Mouse (Mus musculus): ENCODE measurements around the gene Gm13088.
"Not testable (repeated sequence)": the region's sequence is repeated elsewhere in the genome, so short reads cannot be mapped to it uniquely, and the experiment has no call there.

Gene Gm13088
- long read RNA-seq, experiment 1 = 0 reads
- long read RNA-seq, experiment 2 = 0 reads

GRCm38 (mm10) chr4:143657146-143657545 lies at the start of gene Gm13088:
Gm13088 (minus strand) TSS chr4:143657246.
- intact Hi-C loops (cut with DNase I) = not testable (repeated sequence)

- intact Hi-C loops (cut with DNase I) = no loop called here
These were observed 45.6 kb upstream of the Gm13088 start, which contains the start of gene Gm13089 for GRCm38 (mm10) chr4:143702611-143703010. Gm13089 (minus strand) TSS chr4:143702711.

GRCm38 (mm10) chr4:143618101-143618500 lies 38.9 kb downstream of the Gm13088 start:
- intact Hi-C loops (cut with DNase I) = loop anchor here (5.0 kb wide), 1 partner anchor 279 kb away; no protein-coding TSS in a partner anchor

GRCm38 (mm10) chr4:143614703-143615102 lies 42.3 kb downstream of the Gm13088 start, which contains the start of gene Gm13083:
Gm13083 (plus strand) TSS chr4:143615003.
- intact Hi-C loops (cut with DNase I) = loop anchor here (5.0 kb wide), 1 partner anchor 283 kb away; no protein-coding TSS in a partner anchor

GRCm38 (mm10) chr4:143611927-143612326 lies 45.1 kb downstream of the Gm13088 start:
- intact Hi-C loops (cut with DNase I) = not testable (repeated sequence)
